Mouse (Mus musculus): ENCODE measurements around the gene Fadd. TPM values are rescaled to one million over a fixed set of nuclear protein-coding genes. Genes with fewer than 3 reads are reported as not detected.

Fadd gene
- 5.7 and 6.2 TPM in 2 replicates for polyA plus RNA-seq (2015; fragmentation: Nextera tagmentation; extraction: Ambion mirVana)

- 2% methylated on average over 34 of the region's 34 CpGs for WGBS (ENCODE audit: insufficient replicate concordance)
- H3K9ac ChIP-seq = peak within 1 kb of the TSS; percentile 81
- no peaks in the 10 kb centered on the region for H3K9me3 ChIP-seq (replicated peaks)
- peaks cover 4% of the 10 kb centered on the region for H3K27me3 ChIP-seq
- peaks cover 27% of the 10 kb centered on the region for H3K4me1 ChIP-seq (replicated peaks)
- peak within 1 kb of the TSS; percentile 86 for H3K4me2 ChIP-seq
- ATAC-seq (ENCODE audit: low read depth) = peak; percentile 79
- H3K36me3 ChIP-seq = peaks cover 19% of the 10 kb centered on the region
- DNase-seq = peak; percentile 87
- H3K27ac ChIP-seq = peak within 1 kb of the TSS; percentile 91
- H3K4me3 ChIP-seq (replicated peaks) = peak within 1 kb of the TSS; percentile 84
Measured at GRCm38 (mm10) chr7:144582284-144582980, at the start of gene Fadd. Fadd (minus strand) TSS chr7:144582463.

- H3K9me3 ChIP-seq (replicated peaks) = no peaks in the 10 kb centered on the region
- no peak overlapping the region for H3K27ac ChIP-seq
- ATAC-seq (ENCODE audit: low read depth) = no peak
- H3K4me1 ChIP-seq (replicated peaks) = no peaks in the 10 kb centered on the region
- no peak overlapping the region for H3K4me3 ChIP-seq (replicated peaks)
- H3K4me2 ChIP-seq = no peak overlapping the region
- H3K9ac ChIP-seq = no peak overlapping the region
- 71% methylated on average over 3 of the region's 3 CpGs for WGBS (ENCODE audit: insufficient replicate concordance)
- H3K27me3 ChIP-seq = peaks cover 9% of the 10 kb centered on the region; the same call in 1 of the 2 replicates
- DNase-seq = no peak
- no peaks in the 10 kb centered on the region for H3K36me3 ChIP-seq
Measured at GRCm38 (mm10) chr7:144630622-144631021, 48.4 kb upstream of the Fadd start.

- no peak for DNase-seq
- Histone ChIP-seq H3K9me3 (replicated peaks) (no peaks in the 10 kb centered on the region), H3K4me3 (replicated peaks) (no peak overlapping the region), H3K36me3 (no peaks in the 10 kb centered on the region), H3K4me1 (replicated peaks) (no peaks in the 10 kb centered on the region), H3K27ac (no peak overlapping the region), H3K9ac (no peak overlapping the region), H3K27me3 (peaks cover 9% of the 10 kb centered on the region; the same call in 1 of the 2 replicates), H3K4me2 (no peak overlapping the region)
- 42% methylated on average over 3 of the region's 3 CpGs for WGBS (ENCODE audit: insufficient replicate concordance)
- no peak for ATAC-seq (ENCODE audit: low read depth)
Measured at GRCm38 (mm10) chr7:144628334-144628915, 46.2 kb upstream of the Fadd start.

- 50% methylated on average over 13 of the region's 13 CpGs for WGBS (ENCODE audit: insufficient replicate concordance)
- Histone ChIP-seq H3K4me2 (no peak overlapping the region), H3K36me3 (no peaks in the 10 kb centered on the region), H3K9me3 (replicated peaks) (no peaks in the 10 kb centered on the region), H3K9ac (no peak overlapping the region), H3K27ac (no peak overlapping the region), H3K27me3 (peaks cover 9% of the 10 kb centered on the region; the same call in 1 of the 2 replicates), H3K4me3 (replicated peaks) (no peak overlapping the region), H3K4me1 (replicated peaks) (no peaks in the 10 kb centered on the region)
- DNase-seq = no peak
- ATAC-seq (ENCODE audit: low read depth) = no peak
Measured at GRCm38 (mm10) chr7:144627606-144628333, 45.5 kb upstream of the Fadd start.

GRCm38 (mm10) chr7:144626042-144626441 is 43.8 kb upstream of the Fadd start:
- DNase-seq = no peak
- no peaks in the 10 kb centered on the region for H3K9me3 ChIP-seq (replicated peaks)
- no peak overlapping the region for H3K4me2 ChIP-seq
- H3K4me1 ChIP-seq (replicated peaks) = no peaks in the 10 kb centered on the region
- no peak for ATAC-seq (ENCODE audit: low read depth)
- H3K27me3 ChIP-seq = peaks cover 9% of the 10 kb centered on the region; the same call in 1 of the 2 replicates
- WGBS (ENCODE audit: insufficient replicate concordance) = 72% methylated on average over 2 of the region's 2 CpGs
- no peak overlapping the region for H3K27ac ChIP-seq
- H3K4me3 ChIP-seq (replicated peaks) = no peak overlapping the region
- no peak overlapping the region for H3K9ac ChIP-seq
- no peaks in the 10 kb centered on the region for H3K36me3 ChIP-seq

GRCm38 (mm10) chr7:144620721-144621681 is 38.7 kb upstream of the Fadd start:
- Histone ChIP-seq H3K4me3 (replicated peaks) (no peak overlapping the region), H3K9ac (no peak overlapping the region), H3K4me2 (no peak overlapping the region), H3K9me3 (replicated peaks) (no peaks in the 10 kb centered on the region), H3K27me3 (0 out of 2 replicates have a peak, but pooled peaks cover 4% of the 10 kb centered on the region), H3K36me3 (no peaks in the 10 kb centered on the region), H3K27ac (no peak overlapping the region), H3K4me1 (replicated peaks) (no peaks in the 10 kb centered on the region)
- 66% methylated on average over 22 of the region's 22 CpGs for WGBS (ENCODE audit: insufficient replicate concordance)
- no peak for DNase-seq
- no peak for ATAC-seq (ENCODE audit: low read depth)

- no peak overlapping the region for H3K9ac ChIP-seq
- no peaks in the 10 kb centered on the region for H3K36me3 ChIP-seq
- H3K27me3 ChIP-seq = 0 out of 2 replicates have a peak, but pooled peaks cover 4% of the 10 kb centered on the region
- H3K4me3 ChIP-seq (replicated peaks) = no peak overlapping the region
- no peak overlapping the region for H3K27ac ChIP-seq
- no peaks in the 10 kb centered on the region for H3K9me3 ChIP-seq (replicated peaks)
- no peak overlapping the region for H3K4me2 ChIP-seq
- ATAC-seq (ENCODE audit: low read depth) (no peak), DNase-seq (no peak)
- H3K4me1 ChIP-seq (replicated peaks) = no peaks in the 10 kb centered on the region
Measured at GRCm38 (mm10) chr7:144620315-144620714, 38.1 kb upstream of the Fadd start.

- Histone ChIP-seq H3K27ac (no peak overlapping the region), H3K4me2 (no peak overlapping the region), H3K9me3 (replicated peaks) (no peaks in the 10 kb centered on the region), H3K36me3 (no peaks in the 10 kb centered on the region), H3K9ac (no peak overlapping the region), H3K4me3 (replicated peaks) (no peak overlapping the region), H3K4me1 (replicated peaks) (no peaks in the 10 kb centered on the region), H3K27me3 (0 out of 2 replicates have a peak, but pooled peaks cover 4% of the 10 kb centered on the region)
- no peak for DNase-seq
- 71% methylated on average over 6 of the region's 6 CpGs for WGBS (ENCODE audit: insufficient replicate concordance)
- ATAC-seq (ENCODE audit: low read depth) = no peak
Measured at GRCm38 (mm10) chr7:144615343-144615742, 33.1 kb upstream of the Fadd start.

- Histone ChIP-seq H3K9me3 (replicated peaks) (no peaks in the 10 kb centered on the region), H3K4me2 (no peak overlapping the region), H3K9ac (no peak overlapping the region), H3K4me3 (replicated peaks) (no peak overlapping the region), H3K27ac (no peak overlapping the region), H3K27me3 (0 out of 2 replicates have a peak, but pooled peaks cover 4% of the 10 kb centered on the region), H3K36me3 (no peaks in the 10 kb centered on the region), H3K4me1 (replicated peaks) (no peaks in the 10 kb centered on the region)
- no peak for DNase-seq
- no peak for ATAC-seq (ENCODE audit: low read depth)
- 53% methylated on average over 4 of the region's 4 CpGs for WGBS (ENCODE audit: insufficient replicate concordance)
Measured at GRCm38 (mm10) chr7:144612829-144613228, 30.6 kb upstream of the Fadd start.

GRCm38 (mm10) chr7:144612351-144612750 is 30.1 kb upstream of the Fadd start:
- no peaks in the 10 kb centered on the region for H3K4me1 ChIP-seq (replicated peaks)
- no peaks in the 10 kb centered on the region for H3K36me3 ChIP-seq
- no peak overlapping the region for H3K4me2 ChIP-seq
- WGBS (ENCODE audit: insufficient replicate concordance) = 54% methylated on average over 4 of the region's 4 CpGs
- DNase-seq (no peak), ATAC-seq (ENCODE audit: low read depth) (no peak)
- no peak overlapping the region for H3K4me3 ChIP-seq (replicated peaks)
- H3K27ac ChIP-seq = no peak overlapping the region
- no peak overlapping the region for H3K9ac ChIP-seq
- H3K9me3 ChIP-seq (replicated peaks) = no peaks in the 10 kb centered on the region
- H3K27me3 ChIP-seq = 0 out of 2 replicates have a peak, but pooled peaks cover 4% of the 10 kb centered on the region
